Mouse (Mus musculus): Measurements from ENCODE around the gene Pdik1l. TPM values are rescaled to one million over a fixed set of nuclear protein-coding genes. Genes with fewer than 3 reads are reported as not detected.

Gene Pdik1l
- polyA plus RNA-seq, 1 experiment = 1.6 TPM

DNA sequence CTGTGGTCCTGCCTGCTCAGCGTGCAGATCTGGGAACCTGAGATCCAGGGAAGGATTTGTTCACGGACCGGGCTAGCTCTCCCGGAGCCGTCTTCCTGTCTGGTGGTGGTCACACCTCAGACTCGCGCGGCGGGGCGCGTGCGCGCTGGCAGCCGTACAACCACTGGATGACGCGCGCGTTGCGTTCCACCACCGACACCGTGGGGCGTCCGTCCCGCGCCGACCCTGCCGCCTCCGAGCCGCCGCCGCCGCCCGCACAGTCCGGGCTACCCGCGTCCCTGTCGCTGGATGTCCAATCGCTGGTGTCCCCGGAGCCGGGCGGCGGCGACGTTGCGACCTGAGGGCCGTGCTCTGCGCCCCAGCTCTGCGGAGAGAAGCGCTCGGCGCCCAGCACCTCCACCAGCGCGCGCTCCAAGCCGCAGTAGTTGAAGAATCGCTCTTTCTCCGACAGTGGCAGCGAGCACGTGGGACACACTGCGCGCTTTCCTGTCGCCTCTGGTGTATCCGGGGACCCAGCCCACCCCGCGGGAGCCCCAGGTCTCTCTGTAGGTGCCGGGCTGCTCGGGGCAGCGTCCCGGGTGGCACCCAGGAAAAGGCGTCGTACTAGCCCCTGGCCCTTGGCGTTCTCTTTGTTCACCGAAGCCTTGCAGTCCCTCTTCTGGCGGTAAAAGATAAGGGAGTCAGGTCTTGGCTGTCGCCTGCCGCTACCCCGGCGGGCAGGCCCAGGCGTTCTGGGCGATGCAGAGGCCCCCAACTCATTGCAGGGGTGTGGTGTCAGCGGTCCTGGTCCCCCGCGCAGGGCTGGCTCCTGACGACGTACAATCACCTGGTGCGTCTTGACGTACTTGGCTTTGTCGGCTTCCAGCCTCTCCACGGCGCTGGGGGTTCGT lies 36.2 kb downstream of the Pdik1l start:
- Histone ChIP-seq H3K36me3 (ENCODE audit: control insufficient read depth, insufficient read depth) (no peaks in the 10 kb centered on the region), H3K79me2 (ENCODE audit: control insufficient read depth, insufficient read depth) (no peaks in the 10 kb centered on the region), H3K4me2 (ENCODE audit: low read depth) (no peak overlapping the region), H3K4me3 (no peak overlapping the region), H3K27me3 (ENCODE audit: control insufficient read depth, insufficient read depth, insufficient read length) (peaks cover 73% of the 10 kb centered on the region), H3ac (ENCODE audit: control insufficient read depth, insufficient read length) (no peak overlapping the region)
- TF ChIP-seq MYOG (IDR thresholded peaks at IDR 0.05; ENCODE audit: control insufficient read depth in 1 of 3, insufficient read depth in 1 of 3, insufficient read length in 2 of 3, low read depth in 2 of 3) = no peak
- TF ChIP-seq TCF3 (IDR thresholded peaks at IDR 0.05; ENCODE audit: insufficient read length, low read depth) = no peak
- TF ChIP-seq MYOD1 (IDR thresholded peaks at IDR 0.05; ENCODE audit: control insufficient read depth in 1 of 3, insufficient read length in 2 of 3, low read depth in 2 of 3) = no peak
- no peak for TF ChIP-seq E2F4 (IDR thresholded peaks at IDR 0.05; ENCODE audit: insufficient read depth)
- no peak for TF ChIP-seq POLR2A (IDR thresholded peaks at IDR 0.05; ENCODE audit: insufficient read length, low read depth)
- TF ChIP-seq CEBPB (IDR thresholded peaks at IDR 0.05; ENCODE audit: insufficient read depth, poor library complexity, severe bottlenecking) = no peak
- no peak for TF ChIP-seq TCF12 (IDR thresholded peaks at IDR 0.05; ENCODE audit: insufficient read depth, poor library complexity, severe bottlenecking)
- TF ChIP-seq SRF (IDR thresholded peaks at IDR 0.05; ENCODE audit: control insufficient read depth, insufficient read length, low read depth) = no peak
- TF ChIP-seq USF1 (IDR thresholded peaks at IDR 0.05; ENCODE audit: low read depth) = no peak
- TF ChIP-seq MAX (IDR thresholded peaks at IDR 0.05; ENCODE audit: low read depth) = no peak
- no peak for TF ChIP-seq POLR2AphosphoS2 (IDR thresholded peaks at IDR 0.05; ENCODE audit: insufficient read length, low read depth)
- no peak for TF ChIP-seq REST (IDR thresholded peaks at IDR 0.05; ENCODE audit: insufficient read depth, insufficient read length)

DNA sequence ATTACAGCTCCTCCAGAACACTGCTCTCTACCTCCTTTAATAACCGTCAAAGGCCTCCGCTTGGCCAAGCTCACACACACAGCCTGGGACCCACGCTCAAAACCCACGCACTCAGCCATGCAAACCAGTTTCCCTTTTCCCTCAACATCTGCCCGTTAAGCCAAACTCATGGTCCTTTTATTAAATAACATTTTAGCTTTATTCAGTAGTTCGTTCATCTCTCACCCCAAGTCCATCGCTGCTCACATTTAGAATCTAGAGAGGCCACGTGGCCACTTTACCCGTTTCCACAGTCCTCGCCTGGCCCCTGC lies 36.8 kb downstream of the Pdik1l start:
- peaks cover 73% of the 10 kb centered on the region for H3K27me3 ChIP-seq (ENCODE audit: control insufficient read depth, insufficient read depth, insufficient read length)
- H3K4me3 ChIP-seq = no peak overlapping the region
- no peak overlapping the region for H3ac ChIP-seq (ENCODE audit: control insufficient read depth, insufficient read length)
- H3K79me2 ChIP-seq (ENCODE audit: control insufficient read depth, insufficient read depth) = no peaks in the 10 kb centered on the region
- H3K36me3 ChIP-seq (ENCODE audit: control insufficient read depth, insufficient read depth) = no peaks in the 10 kb centered on the region
- H3K4me2 ChIP-seq (ENCODE audit: low read depth) = peak overlapping the region; percentile 8
- TF ChIP-seq MYOG (IDR thresholded peaks at IDR 0.05; ENCODE audit: control insufficient read depth in 1 of 3, insufficient read depth in 1 of 3, insufficient read length in 2 of 3, low read depth in 2 of 3) (no peak), REST (IDR thresholded peaks at IDR 0.05; ENCODE audit: insufficient read depth, insufficient read length) (no peak), E2F4 (IDR thresholded peaks at IDR 0.05; ENCODE audit: insufficient read depth) (no peak), POLR2AphosphoS2 (IDR thresholded peaks at IDR 0.05; ENCODE audit: insufficient read length, low read depth) (no peak), CEBPB (IDR thresholded peaks at IDR 0.05; ENCODE audit: insufficient read depth, poor library complexity, severe bottlenecking) (no peak), POLR2A (IDR thresholded peaks at IDR 0.05; ENCODE audit: insufficient read length, low read depth) (no peak), USF1 (IDR thresholded peaks at IDR 0.05; ENCODE audit: low read depth) (no peak), TCF12 (IDR thresholded peaks at IDR 0.05; ENCODE audit: insufficient read depth, poor library complexity, severe bottlenecking) (no peak), SRF (IDR thresholded peaks at IDR 0.05; ENCODE audit: control insufficient read depth, insufficient read length, low read depth) (no peak), MAX (IDR thresholded peaks at IDR 0.05; ENCODE audit: low read depth) (no peak), TCF3 (IDR thresholded peaks at IDR 0.05; ENCODE audit: insufficient read length, low read depth) (no peak), MYOD1 (IDR thresholded peaks at IDR 0.05; ENCODE audit: control insufficient read depth in 1 of 3, insufficient read length in 2 of 3, low read depth in 2 of 3) (no peak)

DNA sequence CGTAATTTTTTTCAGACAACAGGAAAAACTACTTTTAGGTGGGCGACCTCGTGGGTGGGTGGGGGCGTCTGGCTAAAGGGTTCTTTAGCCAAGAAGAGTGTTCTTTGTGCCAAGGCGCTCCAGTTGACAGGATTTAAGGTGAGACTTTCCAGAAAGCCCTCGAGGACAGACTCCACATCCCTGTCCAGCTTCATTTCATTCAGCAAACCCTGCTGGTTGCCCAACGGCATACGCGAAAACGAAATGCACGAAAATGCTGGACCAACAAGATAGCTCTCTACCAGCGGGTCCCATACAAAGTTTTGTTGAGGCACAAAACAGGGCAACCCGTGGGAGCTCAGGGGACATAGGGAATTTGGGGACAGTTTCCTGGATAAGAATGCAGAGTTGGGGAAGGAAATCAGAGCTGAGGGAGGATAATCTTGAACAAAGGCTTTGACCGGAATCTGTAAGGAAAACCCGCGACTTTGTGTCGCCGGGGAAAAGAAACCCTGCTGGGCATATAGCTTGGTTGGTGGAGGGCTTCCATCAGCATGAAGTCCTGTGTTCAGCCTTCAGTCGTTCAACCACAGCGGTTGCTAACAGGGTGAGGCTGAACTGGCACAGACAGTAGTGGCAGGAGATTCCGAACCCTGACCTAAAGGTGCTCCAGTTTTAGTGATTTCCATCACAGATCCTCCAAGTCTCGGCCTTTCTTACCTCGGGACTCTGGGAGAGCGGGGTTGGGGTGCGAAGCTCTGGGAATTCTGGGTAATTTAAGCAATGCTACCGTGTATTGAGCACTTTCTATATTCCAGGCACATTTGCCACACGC lies 37.4 kb downstream of the Pdik1l start:
- H3K27me3 ChIP-seq (ENCODE audit: control insufficient read depth, insufficient read depth, insufficient read length) = peaks cover 73% of the 10 kb centered on the region

DNA sequence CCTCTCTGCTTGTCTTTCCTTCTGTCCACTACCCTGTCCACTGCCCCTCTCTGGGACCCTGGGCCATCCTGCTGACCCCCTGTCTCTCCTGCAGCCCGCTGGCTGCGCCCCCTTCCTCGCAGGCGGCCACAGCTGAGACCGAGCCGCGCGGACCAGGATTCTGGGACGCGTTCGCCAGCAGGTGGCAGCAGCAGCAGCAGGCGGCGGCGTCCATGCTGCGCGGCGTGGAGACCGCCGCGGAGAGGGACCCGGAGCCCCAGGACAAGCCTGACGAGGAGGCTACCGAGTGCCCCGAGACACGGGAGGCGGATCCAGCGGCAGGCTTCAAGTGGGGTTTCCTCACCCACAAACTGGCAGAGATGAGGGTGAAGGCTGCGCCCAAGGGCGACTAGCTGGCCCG lies 38.0 kb downstream of the Pdik1l start:
- Histone ChIP-seq H3K36me3 (ENCODE audit: control insufficient read depth, insufficient read depth) (no peaks in the 10 kb centered on the region), H3K4me2 (ENCODE audit: low read depth) (peak overlapping the region; percentile 34), H3K79me2 (ENCODE audit: control insufficient read depth, insufficient read depth) (no peaks in the 10 kb centered on the region), H3K4me3 (no peak overlapping the region), H3K27me3 (ENCODE audit: control insufficient read depth, insufficient read depth, insufficient read length) (peaks cover 68% of the 10 kb centered on the region), H3ac (ENCODE audit: control insufficient read depth, insufficient read length) (no peak overlapping the region)
- TF ChIP-seq REST (IDR thresholded peaks at IDR 0.05; ENCODE audit: insufficient read depth, insufficient read length) (no peak), MAX (IDR thresholded peaks at IDR 0.05; ENCODE audit: low read depth) (no peak), POLR2A (IDR thresholded peaks at IDR 0.05; ENCODE audit: insufficient read length, low read depth) (no peak), USF1 (IDR thresholded peaks at IDR 0.05; ENCODE audit: low read depth) (no peak), CEBPB (IDR thresholded peaks at IDR 0.05; ENCODE audit: insufficient read depth, poor library complexity, severe bottlenecking) (no peak)

More for the DNA sequence above, 37.4 kb downstream of the Pdik1l start:
- no peak overlapping the region for H3K4me3 ChIP-seq
- TF ChIP-seq CEBPB (IDR thresholded peaks at IDR 0.05; ENCODE audit: insufficient read depth, poor library complexity, severe bottlenecking) = no peak
- no peak for TF ChIP-seq REST (IDR thresholded peaks at IDR 0.05; ENCODE audit: insufficient read depth, insufficient read length)
- no peak for TF ChIP-seq MYOG (IDR thresholded peaks at IDR 0.05; ENCODE audit: control insufficient read depth in 1 of 3, insufficient read depth in 1 of 3, insufficient read length in 2 of 3, low read depth in 2 of 3)
- no peak for TF ChIP-seq TCF3 (IDR thresholded peaks at IDR 0.05; ENCODE audit: insufficient read length, low read depth)
- H3K4me2 ChIP-seq (ENCODE audit: low read depth) = peak overlapping the region; percentile 34
- no peak overlapping the region for H3ac ChIP-seq (ENCODE audit: control insufficient read depth, insufficient read length)
- H3K79me2 ChIP-seq (ENCODE audit: control insufficient read depth, insufficient read depth) = no peaks in the 10 kb centered on the region
- H3K36me3 ChIP-seq (ENCODE audit: control insufficient read depth, insufficient read depth) = no peaks in the 10 kb centered on the region
